Mouse (Mus musculus): ENCODE measurements around the gene Rnpepl1. TPM values are rescaled to one million over a fixed set of nuclear protein-coding genes. Genes with fewer than 3 reads are reported as not detected.

The Rnpepl1 gene
- total and polyA plus RNA-seq, 2 experiments from 2014 or later = 28.0 to 39.3 TPM

GRCm38 (mm10) chr1:92909068-92909467, 1.5 kb upstream of the Rnpepl1 start:
- H3K27ac ChIP-seq (ENCODE audit: low read depth, low read length) = no peak overlapping the region
- H3K4me1 ChIP-seq (ENCODE audit: insufficient read depth, low read length) = peaks cover 26% of the 10 kb centered on the region
- H3K9me3 ChIP-seq (ENCODE audit: low read length) = no peaks in the 10 kb centered on the region
- ATAC-seq (ENCODE audit: low FRiP score) (no peak), DNase-seq (ENCODE audit: low spot score) (peak; percentile 56)
- peak; percentile 54 for TF ChIP-seq CTCF (IDR thresholded peaks at IDR 0.05)
- H3K36me3 ChIP-seq (ENCODE audit: insufficient read depth, low read length) = peaks cover 4% of the 10 kb centered on the region; the same call in 1 of the 2 replicates
- no peak overlapping the region for H3K9ac ChIP-seq (replicated peaks; ENCODE audit: low read length, poor library complexity, severe bottlenecking)
- H3K27me3 ChIP-seq (ENCODE audit: insufficient read depth, low read length) = no peaks in the 10 kb centered on the region
- H3K4me2 ChIP-seq (ENCODE audit: low read depth, low read length, poor library complexity, severe bottlenecking) = peak overlapping the region; percentile 95; the same call in 1 of the 2 replicates
- 74% methylated on average over 4 of the region's 4 CpGs for WGBS
- peak overlapping the region; percentile 84; the same call in 1 of the 2 replicates for H3K4me3 ChIP-seq (ENCODE audit: low read depth, low read length)

GRCm38 (mm10) chr1:92910925-92911720, 540 bp downstream of the Rnpepl1 start:
- peak; percentile 68 for DNase-seq (ENCODE audit: low spot score)
- H3K9me3 ChIP-seq (ENCODE audit: low read length) = no peaks in the 10 kb centered on the region
- WGBS = under 1% methylated on average over 61 of the region's 85 CpGs
- H3K4me1 ChIP-seq (ENCODE audit: insufficient read depth, low read length) = peaks cover 26% of the 10 kb centered on the region
- peak overlapping the region; percentile 96 for H3K9ac ChIP-seq (replicated peaks; ENCODE audit: low read length, poor library complexity, severe bottlenecking)
- peak overlapping the region; percentile 84 for H3K4me3 ChIP-seq (ENCODE audit: low read depth, low read length)
- H3K36me3 ChIP-seq (ENCODE audit: insufficient read depth, low read length) = peaks cover 21% of the 10 kb centered on the region
- ATAC-seq (ENCODE audit: low FRiP score) = peak; percentile 62
- peak overlapping the region; percentile 96 for H3K27ac ChIP-seq (ENCODE audit: low read depth, low read length)
- peak overlapping the region; percentile 95 for H3K4me2 ChIP-seq (ENCODE audit: low read depth, low read length, poor library complexity, severe bottlenecking)
- no peaks in the 10 kb centered on the region for H3K27me3 ChIP-seq (ENCODE audit: insufficient read depth, low read length)
- peak; percentile 2; the same call in 1 of the 2 replicates for TF ChIP-seq CTCF (IDR thresholded peaks at IDR 0.05)

GRCm38 (mm10) chr1:92911721-92912138, 1.1 kb downstream of the Rnpepl1 start:
- DNase-seq (ENCODE audit: low spot score) = no peak

GRCm38 (mm10) chr1:92912286-92912685, 1.7 kb downstream of the Rnpepl1 start:
- peak overlapping the region; percentile 96; the same call in 1 of the 2 replicates for H3K27ac ChIP-seq (ENCODE audit: low read depth, low read length)
- H3K9ac ChIP-seq (replicated peaks; ENCODE audit: low read length, poor library complexity, severe bottlenecking) = peak overlapping the region; percentile 96
- peak; percentile 59 for TF ChIP-seq CTCF (IDR thresholded peaks at IDR 0.05)
- peak overlapping the region; percentile 84 for H3K4me3 ChIP-seq (ENCODE audit: low read depth, low read length)
- peaks cover 33% of the 10 kb centered on the region for H3K36me3 ChIP-seq (ENCODE audit: insufficient read depth, low read length)
- H3K27me3 ChIP-seq (ENCODE audit: insufficient read depth, low read length) = no peaks in the 10 kb centered on the region
- peak overlapping the region; percentile 95 for H3K4me2 ChIP-seq (ENCODE audit: low read depth, low read length, poor library complexity, severe bottlenecking)
- WGBS = 23% methylated on average over 1 of the region's 1 CpGs
- DNase-seq (ENCODE audit: low spot score) = no peak
- H3K4me1 ChIP-seq (ENCODE audit: insufficient read depth, low read length) = peaks cover 26% of the 10 kb centered on the region
- ATAC-seq (ENCODE audit: low FRiP score) = no peak
- H3K9me3 ChIP-seq (ENCODE audit: low read length) = no peaks in the 10 kb centered on the region

More at GRCm38 (mm10) chr1:92911721-92912138, 1.1 kb downstream of the Rnpepl1 start:
- Histone ChIP-seq H3K4me1 (ENCODE audit: insufficient read depth, low read length) (peaks cover 26% of the 10 kb centered on the region), H3K9ac (replicated peaks; ENCODE audit: low read length, poor library complexity, severe bottlenecking) (peak overlapping the region; percentile 96), H3K9me3 (ENCODE audit: low read length) (no peaks in the 10 kb centered on the region), H3K36me3 (ENCODE audit: insufficient read depth, low read length) (peaks cover 27% of the 10 kb centered on the region), H3K4me3 (ENCODE audit: low read depth, low read length) (peak overlapping the region; percentile 84), H3K27ac (ENCODE audit: low read depth, low read length) (peak overlapping the region; percentile 96), H3K27me3 (ENCODE audit: insufficient read depth, low read length) (no peaks in the 10 kb centered on the region), H3K4me2 (ENCODE audit: low read depth, low read length, poor library complexity, severe bottlenecking) (peak overlapping the region; percentile 95)
- ATAC-seq (ENCODE audit: low FRiP score) = no peak
- 36% methylated on average over 8 of the region's 8 CpGs for WGBS
- TF ChIP-seq CTCF (IDR thresholded peaks at IDR 0.05) = no peak

- WGBS = 87% methylated on average over 4 of the region's 4 CpGs
- H3K36me3 ChIP-seq (ENCODE audit: insufficient read depth, low read length) = peaks cover 52% of the 10 kb centered on the region
Measured at GRCm38 (mm10) chr1:92914239-92914638, 3.7 kb downstream of the Rnpepl1 start.

GRCm38 (mm10) chr1:92914993-92915392, 4.4 kb downstream of the Rnpepl1 start:
- H3K4me1 ChIP-seq (ENCODE audit: insufficient read depth, low read length) = peaks cover 14% of the 10 kb centered on the region
- WGBS = 96% methylated on average over 11 of the region's 11 CpGs
- H3K4me2 ChIP-seq (ENCODE audit: low read depth, low read length, poor library complexity, severe bottlenecking) = no peak overlapping the region
- DNase-seq (ENCODE audit: low spot score) = no peak
- no peaks in the 10 kb centered on the region for H3K27me3 ChIP-seq (ENCODE audit: insufficient read depth, low read length)
- no peak overlapping the region for H3K27ac ChIP-seq (ENCODE audit: low read depth, low read length)
- no peaks in the 10 kb centered on the region for H3K9me3 ChIP-seq (ENCODE audit: low read length)
- no peak overlapping the region for H3K4me3 ChIP-seq (ENCODE audit: low read depth, low read length)
- peaks cover 59% of the 10 kb centered on the region for H3K36me3 ChIP-seq (ENCODE audit: insufficient read depth, low read length)
- no peak for TF ChIP-seq CTCF (IDR thresholded peaks at IDR 0.05)
- H3K9ac ChIP-seq (replicated peaks; ENCODE audit: low read length, poor library complexity, severe bottlenecking) = no peak overlapping the region
- ATAC-seq (ENCODE audit: low FRiP score) = no peak

More at GRCm38 (mm10) chr1:92914239-92914638, 3.7 kb downstream of the Rnpepl1 start:
- no peak for TF ChIP-seq CTCF (IDR thresholded peaks at IDR 0.05)
- Histone ChIP-seq H3K27ac (ENCODE audit: low read depth, low read length) (no peak overlapping the region), H3K27me3 (ENCODE audit: insufficient read depth, low read length) (no peaks in the 10 kb centered on the region), H3K9ac (replicated peaks; ENCODE audit: low read length, poor library complexity, severe bottlenecking) (no peak overlapping the region), H3K9me3 (ENCODE audit: low read length) (no peaks in the 10 kb centered on the region), H3K4me1 (ENCODE audit: insufficient read depth, low read length) (peaks cover 21% of the 10 kb centered on the region), H3K4me3 (ENCODE audit: low read depth, low read length) (no peak overlapping the region), H3K4me2 (ENCODE audit: low read depth, low read length, poor library complexity, severe bottlenecking) (no peak overlapping the region)
- DNase-seq (ENCODE audit: low spot score) = no peak
- ATAC-seq (ENCODE audit: low FRiP score) = no peak

Data from midbrain, postnatal 0 days (tissue).